14 mouse cellular contexts compared by ENCODE assay signal in the genomic region with DNA sequence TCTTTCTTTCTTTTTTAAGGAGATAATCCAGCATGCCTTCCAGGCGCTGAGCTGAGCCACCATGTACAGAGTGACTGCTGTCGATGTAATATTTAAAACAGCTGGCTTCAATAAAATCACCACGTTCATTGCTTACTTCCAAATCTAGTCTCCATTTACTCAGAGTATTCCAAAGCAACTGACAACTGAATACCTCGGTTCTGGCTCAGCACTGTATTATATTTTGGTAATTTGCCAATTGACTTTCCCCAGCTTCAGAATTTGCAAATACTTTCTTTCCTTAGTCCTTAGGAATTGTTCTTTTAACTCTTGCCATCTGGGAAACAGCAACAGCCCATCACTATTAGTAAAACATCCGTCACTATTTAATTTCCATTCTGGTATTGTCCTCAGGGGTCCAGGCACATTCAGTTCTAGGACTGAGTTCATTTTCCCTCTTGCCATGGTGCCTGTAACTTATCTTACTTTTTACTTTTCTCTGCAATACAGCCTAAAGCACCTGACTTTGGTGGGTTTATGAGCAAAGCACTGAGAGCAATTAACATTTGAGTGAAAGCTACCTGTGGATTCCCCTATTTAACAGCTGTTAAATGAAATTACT.
"Had no signal": no experiment of that assay in that cellular context is flagged by ENCODE, and none has a peak within 500 bp of the region (broad histone marks: within the 10 kb centered on the region; RNA-seq: fewer than 3 reads in every experiment).

No protein-coding gene starts in this region.

- DNase-seq: kidney, adult 11 months; kidney, adult 9 months; kidney, postnatal 14 days; liver; liver, embryonic 13.5 days; liver, postnatal 0 days; right cerebral cortex, adult 18-20 months; right cerebral cortex, postnatal 25 days; thymus, postnatal 4 days had no signal

- H3K27ac ChIP-seq: liver, embryonic 13.5 days; macrophage; midbrain, embryonic 15.5 days; neural tube, embryonic 13.5 days had no signal

- H3K9ac ChIP-seq: liver, embryonic 13.5 days; liver, postnatal 0 days; midbrain, embryonic 15.5 days; neural tube, embryonic 13.5 days had no signal

- H3K4me3 ChIP-seq: liver, embryonic 13.5 days; megakaryocyte, embryonic 14.5 days; midbrain, embryonic 15.5 days; neural tube, embryonic 13.5 days had no signal

- ATAC-seq: liver, postnatal 0 days; midbrain, embryonic 15.5 days had no signal

- H3K27me3 ChIP-seq: liver, embryonic 13.5 days; megakaryocyte, embryonic 14.5 days; midbrain, embryonic 15.5 days; neural tube, embryonic 13.5 days had no signal

- H3K4me2 ChIP-seq: liver, embryonic 13.5 days; midbrain, embryonic 11.5 days; midbrain, embryonic 15.5 days; neural tube, embryonic 13.5 days had no signal

- H3K4me1 ChIP-seq: liver, embryonic 13.5 days; megakaryocyte, embryonic 14.5 days; midbrain, embryonic 15.5 days; neural tube, embryonic 13.5 days had no signal

- H3K36me3 ChIP-seq: liver, embryonic 13.5 days; midbrain, embryonic 15.5 days; neural tube, embryonic 13.5 days had no signal

- H3K9me3 ChIP-seq: liver, embryonic 13.5 days; megakaryocyte, embryonic 14.5 days; midbrain, embryonic 15.5 days; neural tube, embryonic 13.5 days had no signal
